Mouse (Mus musculus): ENCODE results near the gene C8a. TPM values are rescaled to one million over a fixed set of nuclear protein-coding genes. Genes with fewer than 3 reads are reported as not detected.
A peak's percentile ranks its signal among the peaks of the same experiment; 100 is the strongest.

Gene C8a
- total RNA-seq (2022): not detected

DNA sequence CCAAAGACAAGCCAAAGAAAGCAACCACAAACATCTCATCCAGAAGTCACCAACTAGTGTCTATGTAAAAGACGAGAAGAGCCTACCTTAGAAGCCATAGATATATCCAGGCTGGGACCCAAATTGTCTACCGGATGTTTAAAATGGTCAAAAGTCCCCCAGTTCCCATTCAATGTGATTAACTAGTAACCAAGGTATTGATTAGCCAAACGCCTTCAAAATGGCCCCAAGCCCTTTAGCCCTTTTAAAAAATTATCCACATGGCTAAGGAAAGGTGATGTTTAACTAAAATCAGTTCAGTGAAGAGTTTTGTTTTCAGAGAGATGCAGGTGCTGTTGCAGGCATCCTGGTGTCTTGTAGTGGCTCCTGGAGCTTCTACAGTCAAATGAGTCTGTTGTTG lies at the start of gene C8a:
C8a (minus strand) TSS at position 76 of the 400 bp plus-strand sequence.
- DNase-seq (ENCODE audit: low spot score in 2 of 2): no peak

DNA sequence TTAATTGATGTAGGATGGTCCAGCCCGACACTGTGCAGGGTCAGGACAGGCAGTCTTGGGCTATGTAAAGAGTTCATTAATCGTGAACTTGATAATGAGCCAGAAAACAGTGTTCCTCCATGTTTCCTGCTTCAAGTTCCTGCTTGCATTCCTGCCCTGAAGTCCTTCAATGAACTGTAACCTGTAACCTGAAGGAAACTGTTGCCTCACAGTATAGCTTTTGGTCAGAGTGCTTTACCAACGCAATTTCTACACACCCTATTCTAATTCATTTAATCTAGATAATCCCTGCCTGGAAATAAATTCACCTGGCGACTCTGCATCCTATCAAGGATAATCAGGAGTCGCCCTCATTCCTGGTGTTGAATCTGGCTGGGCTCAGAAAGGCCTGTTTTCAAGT lies 49.2 kb upstream of the C8a start:
- DNase-seq (ENCODE audit: low spot score in 2 of 2): no peak

DNA sequence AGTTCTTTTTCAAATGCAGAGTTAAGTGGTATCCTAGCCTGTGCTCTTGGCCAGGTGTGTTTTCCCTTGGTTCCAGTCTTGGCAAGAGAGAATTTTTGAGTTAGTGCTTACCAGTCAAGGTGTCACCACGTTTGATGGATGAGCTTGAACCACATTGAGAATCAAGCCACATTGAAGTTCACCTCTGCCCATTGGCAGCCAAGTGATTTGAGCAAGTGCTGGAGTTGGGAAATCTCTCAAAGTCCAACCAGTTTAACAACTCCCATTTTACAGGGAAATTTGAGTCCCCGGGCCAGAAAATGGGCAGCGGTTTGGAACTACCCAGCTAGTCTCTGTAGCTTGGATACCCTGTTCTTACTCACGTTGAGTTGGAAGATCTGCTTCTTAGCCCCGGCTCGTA lies 41.8 kb upstream of the C8a start:
- DNase-seq (ENCODE audit: low spot score in 2 of 2): no peak

DNA sequence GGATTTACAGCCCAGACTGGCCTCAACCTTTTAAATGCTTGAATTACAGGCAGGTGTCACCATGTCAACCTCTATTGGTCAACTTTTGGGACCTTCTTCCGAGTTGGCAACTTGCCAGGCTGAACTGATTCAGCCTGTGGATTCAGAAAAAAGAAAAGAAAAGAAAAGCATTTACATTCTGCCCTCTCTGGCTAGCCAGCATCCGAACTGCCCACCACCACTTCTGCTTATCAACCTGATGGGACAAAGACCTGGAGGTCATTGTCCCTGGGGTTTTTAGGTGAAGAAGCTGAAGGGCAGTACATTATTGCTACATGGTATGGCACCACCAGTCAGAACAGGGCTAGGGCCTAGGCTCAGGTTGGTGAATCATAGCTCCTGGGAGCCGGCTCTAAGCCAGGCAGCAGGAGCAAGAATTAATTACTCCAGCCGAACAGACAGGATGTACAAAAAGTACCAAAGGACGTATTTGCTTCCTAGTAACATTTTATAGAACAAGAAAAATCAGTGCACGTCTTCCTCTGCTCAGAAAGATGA lies 38.6 kb upstream of the C8a start:
- no peak for DNase-seq (ENCODE audit: low spot score in 2 of 2)

DNA sequence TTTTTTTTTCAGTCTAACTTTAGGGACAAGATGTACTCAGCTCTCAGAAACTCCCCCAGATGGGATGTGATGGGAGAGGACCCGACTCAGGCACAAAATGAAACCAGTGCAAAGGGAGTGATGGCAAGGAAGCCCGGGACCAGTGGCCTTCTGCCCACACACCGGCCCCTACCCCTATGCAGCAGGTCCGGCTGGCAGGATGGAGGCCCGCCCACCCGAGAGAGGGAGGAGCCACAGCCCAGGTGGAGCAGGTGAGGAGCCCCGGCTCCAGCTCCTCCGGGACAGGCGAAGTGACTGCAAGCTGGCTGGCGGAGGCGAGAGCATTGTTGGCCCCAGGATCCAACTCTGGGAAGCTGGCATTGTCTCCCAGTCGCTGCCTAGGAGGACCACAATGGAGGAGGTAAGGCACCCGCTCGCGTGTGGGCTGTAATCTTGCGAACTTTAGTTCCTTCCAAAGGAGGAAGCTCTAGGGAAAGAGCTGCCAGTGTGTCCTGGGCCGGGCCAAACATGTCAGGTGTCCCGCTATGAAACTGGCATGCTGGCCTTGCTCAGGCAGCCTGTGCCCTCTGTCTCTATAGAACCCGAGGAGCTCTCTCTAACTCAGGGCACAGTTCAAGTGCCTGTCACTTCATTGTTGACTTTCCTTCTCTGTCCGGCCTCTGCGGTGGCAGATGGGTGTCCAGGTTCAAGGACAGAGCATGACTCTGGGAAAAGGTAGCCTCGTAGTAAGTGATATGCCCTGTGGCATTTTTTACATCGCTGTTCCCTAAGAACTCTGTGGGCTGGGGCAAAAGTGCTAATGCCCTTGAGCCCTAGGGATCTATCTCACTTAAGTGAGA lies 37.3 kb upstream of the C8a start, which contains the start of gene Fyb2:
Fyb2 (plus strand) TSS at position 166 of the 839 bp plus-strand sequence.
- DNase-seq (ENCODE audit: low spot score in 2 of 2): no peak

DNA sequence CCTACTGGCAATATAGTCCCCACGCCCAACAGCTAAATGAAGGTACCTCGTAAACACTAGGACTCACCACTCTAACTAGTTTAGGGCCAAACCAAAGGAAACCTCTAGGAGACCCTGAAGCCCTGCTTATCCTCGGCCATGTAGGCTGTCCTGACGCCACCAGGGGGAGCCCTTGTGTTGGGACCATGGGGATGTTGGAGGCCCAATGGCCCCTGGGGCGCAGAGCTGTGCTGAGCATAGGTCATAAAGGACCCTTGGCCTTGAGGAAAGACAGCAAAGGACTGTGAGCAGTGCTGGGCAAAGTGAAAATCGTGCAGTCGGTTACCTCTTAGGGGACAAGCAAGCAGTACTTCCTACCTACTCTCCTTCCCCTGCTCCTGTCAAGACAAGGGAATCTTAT lies 35.5 kb upstream of the C8a start:
- peak; percentile 45 to 66 for DNase-seq (ENCODE audit: low spot score in 2 of 2)

DNA sequence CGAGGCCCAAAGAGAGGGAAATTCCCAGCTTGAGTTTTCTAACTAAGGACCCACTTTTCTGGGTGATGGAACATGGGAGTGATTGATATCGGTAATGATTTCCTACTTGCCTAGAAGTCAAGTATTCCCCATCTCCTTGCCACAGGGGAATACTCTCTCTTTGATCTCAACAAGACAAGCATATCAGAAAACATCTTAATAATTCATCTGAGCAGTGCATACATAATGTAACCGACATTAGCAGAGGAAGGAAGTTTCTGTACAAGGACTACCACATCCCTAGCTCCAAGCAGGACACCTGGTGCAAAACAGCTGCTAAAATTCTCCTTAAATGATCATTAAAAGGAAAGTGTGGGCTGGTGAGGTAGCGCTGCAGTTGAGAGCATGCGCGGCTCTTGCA lies 28.9 kb upstream of the C8a start:
- no peak for DNase-seq (ENCODE audit: low spot score in 2 of 2)

DNA sequence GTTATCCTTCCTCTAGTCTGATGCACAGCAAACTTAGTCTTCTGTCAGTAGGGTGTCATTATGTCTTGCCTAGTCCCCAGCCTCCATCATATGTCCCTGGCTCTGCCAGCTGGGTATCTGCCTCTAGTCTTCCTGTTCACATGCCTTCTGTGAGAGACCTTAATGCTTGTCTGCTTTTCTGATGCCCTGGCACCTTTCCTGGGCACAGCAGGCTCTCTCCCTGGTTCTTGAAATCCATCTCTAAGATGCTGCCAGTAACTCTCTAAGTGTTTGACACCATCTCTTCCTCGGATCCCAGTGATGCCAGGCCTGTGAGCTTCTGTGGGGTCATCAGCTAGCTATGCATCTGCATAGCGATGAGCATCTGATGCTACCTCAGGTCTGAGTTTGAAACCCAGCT lies 26.6 kb upstream of the C8a start:
- no peak for DNase-seq (ENCODE audit: low spot score in 2 of 2)

DNA sequence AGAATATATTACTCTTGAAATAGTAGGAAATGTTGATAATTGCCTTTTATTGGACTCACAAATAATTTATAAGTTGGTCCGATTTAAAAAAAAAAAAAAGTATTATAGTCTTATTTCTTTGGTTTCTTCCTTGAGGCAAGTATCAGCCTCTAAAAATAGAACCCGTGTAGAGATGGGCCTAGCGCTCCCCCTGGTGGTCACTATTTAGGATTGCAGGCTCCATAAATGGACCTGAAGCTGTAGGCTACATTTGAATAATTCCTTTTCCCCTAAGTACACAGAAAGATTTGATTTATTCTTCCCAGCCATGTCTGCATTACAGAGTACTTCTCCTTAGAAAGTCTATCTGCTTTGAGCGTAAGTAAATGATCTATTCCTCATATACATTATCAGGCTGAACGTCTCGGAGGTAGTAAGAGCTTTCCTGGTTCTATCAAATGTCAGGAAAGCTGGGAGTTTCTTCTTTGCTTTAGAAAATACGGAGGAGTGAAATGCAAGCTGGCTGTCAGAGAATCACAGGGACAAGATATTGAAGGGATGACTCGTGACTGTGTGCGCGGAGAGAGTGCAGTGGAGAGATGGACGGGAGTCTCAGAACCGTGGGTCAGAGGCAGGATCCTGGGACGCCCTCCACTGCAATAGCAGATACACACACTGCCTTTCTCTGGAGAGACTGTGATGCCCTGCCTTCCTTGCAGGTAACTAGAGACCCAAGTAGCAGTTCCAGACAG lies 18.0 kb upstream of the C8a start:
- DNase-seq (ENCODE audit: low spot score in 2 of 2): peak in 1 of 2 experiments; percentile 6

DNA sequence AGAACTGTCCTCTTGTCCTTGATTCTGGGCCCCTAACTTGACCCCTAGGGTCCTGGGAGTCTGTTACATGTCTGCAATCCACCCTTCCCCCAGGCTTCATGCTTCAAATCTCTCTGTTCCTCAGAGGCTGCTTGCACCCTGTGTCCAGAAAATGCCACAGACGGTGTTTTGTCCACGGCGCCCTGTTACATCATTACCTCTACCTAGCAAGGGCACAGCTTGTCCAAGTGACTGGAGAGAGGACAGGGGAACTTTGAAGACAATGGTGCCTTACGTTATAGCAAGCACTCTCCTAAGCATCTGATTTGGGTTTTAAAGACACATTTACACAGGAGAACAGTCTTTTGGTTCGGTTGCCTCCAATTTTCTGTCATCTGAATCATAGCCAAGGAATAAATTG lies 17.4 kb upstream of the C8a start:
- no peak for DNase-seq (ENCODE audit: low spot score in 2 of 2)

DNA sequence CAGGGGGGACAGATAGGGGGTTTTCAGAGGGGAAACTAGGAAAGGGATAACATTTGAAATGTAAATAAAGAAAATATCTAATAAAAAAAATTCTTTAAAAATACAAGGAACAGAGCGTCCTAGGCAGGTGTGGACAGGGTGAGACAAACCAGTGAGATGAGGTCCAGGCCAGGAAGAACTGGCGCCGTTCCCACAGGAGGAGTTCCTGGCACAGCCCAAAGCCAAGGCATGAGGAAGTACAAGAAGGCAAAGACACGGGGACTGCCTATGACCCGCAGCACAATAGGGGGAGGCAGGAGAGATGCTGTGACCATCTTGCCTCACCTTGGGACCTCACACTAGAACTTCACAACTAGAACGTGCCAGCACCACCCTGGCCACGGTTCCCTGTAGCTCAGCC lies 15.5 kb upstream of the C8a start:
- DNase-seq (ENCODE audit: low spot score in 2 of 2): no peak

DNA sequence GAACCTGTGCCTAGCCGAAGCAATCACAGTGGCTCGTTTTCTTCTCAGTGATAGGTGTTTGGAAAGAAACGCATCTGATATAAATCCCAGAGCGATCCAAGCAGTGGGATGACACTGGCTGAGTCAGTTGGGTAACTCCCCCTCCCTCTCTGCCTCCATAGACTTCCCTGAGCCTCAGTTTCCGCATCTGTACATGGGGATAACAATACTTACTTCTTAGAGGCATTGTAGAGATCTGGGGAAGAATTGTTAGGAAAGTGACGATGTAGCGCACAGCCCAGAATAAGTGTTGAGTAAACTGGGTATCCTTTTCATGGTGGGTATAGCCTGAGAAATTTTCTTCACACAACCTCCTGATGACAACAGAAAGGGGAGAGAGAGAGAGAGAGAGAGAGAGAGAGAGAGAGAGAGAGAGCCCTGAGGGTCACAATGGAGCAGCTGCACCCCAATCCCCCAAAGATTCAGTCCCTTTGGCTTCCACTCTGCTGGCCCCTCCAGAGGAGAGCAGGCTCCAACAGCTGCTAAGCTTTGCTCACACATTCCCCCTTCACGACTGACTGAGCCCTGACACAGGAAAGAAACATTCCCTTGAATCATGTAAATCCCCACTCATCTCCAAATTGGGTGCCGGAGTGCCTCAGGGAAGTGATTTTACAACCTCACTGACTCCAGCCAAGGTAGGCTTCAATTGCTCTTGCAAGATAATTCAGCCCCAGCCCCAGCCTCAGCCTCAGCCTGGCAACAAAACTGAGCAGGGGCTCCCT lies 12.5 kb upstream of the C8a start:
- DNase-seq (ENCODE audit: low spot score in 2 of 2): no peak

DNA sequence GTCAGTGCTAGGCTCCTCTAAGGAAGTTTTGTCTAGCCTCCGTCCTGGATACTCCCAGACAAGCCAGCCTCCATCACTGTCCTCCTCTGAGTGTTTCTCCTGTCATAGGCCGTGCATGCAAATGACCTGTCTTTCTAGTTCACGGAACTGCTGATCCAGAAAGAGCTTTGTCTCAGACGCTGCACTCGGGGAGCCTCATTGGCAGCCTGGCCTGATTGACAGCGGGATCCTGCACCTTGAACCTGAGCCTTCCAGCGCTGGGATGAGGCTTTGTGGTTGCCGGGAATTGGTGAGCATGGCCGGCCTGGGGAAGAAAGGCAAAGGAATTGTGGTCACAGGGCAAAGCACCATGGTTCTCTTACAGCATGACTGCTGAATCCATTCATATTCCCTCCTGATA lies 11.3 kb upstream of the C8a start:
- DNase-seq (ENCODE audit: low spot score in 2 of 2): no peak

DNA sequence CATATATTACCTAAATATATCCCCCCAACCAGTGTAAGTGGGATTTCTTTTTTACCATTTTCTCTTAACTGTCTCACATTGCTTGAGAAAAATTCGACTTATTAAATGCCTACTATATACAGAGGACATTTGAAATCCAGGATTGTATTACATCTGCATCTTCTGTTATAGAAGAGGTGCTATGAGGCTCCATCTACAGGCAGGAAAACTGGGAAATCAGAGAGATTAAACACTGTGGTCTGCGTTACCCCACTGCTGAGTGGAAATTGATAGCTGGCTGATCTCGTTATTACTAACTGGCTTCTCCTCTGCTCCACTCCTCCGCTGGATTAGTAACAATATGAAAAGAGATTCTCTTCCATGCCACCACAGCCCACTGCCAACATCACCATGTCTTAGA lies 366 bp downstream of the C8a start:
- no peak for DNase-seq (ENCODE audit: low spot score in 2 of 2)

DNA sequence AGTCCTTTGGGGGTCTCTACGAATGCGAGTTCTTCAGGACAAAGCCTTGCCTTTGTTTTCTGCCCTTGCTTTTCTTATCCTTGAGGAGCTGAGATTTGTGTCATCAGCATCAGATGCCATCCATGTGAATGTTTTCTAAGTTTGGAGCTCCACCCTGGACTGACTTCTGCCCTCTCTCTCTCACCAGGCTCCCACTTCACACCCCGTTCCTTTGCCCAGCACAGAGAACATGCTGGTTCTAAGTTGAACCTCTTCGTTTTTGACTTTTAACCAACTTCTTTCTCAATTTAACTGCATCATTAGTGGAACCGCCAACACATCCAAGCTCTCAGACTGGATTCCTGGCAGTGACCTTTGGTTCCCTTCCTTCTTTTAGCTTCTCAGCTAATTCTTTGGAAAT lies 6.0 kb downstream of the C8a start:
- DNase-seq (ENCODE audit: low spot score in 2 of 2): no peak

DNA sequence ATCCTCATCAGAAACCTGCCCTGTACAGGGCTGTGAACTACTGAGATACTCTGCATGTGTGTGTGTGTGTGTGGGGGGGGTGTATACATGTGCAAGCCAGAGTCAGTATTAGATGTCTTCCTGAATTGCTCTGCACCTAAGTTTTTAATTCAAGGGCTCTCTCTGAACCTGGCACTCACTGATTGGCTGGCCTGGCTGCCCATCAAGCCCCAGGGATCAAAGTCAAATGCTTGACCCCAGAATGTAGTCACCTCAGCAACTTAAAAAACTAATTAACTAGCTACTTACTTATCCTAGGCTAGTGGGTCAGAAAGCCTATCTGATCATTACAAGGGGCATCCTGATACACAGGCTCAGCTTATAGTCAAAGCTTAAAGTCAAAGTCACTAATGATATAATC lies 6.6 kb downstream of the C8a start:
- no peak for DNase-seq (ENCODE audit: low spot score in 2 of 2)

DNA sequence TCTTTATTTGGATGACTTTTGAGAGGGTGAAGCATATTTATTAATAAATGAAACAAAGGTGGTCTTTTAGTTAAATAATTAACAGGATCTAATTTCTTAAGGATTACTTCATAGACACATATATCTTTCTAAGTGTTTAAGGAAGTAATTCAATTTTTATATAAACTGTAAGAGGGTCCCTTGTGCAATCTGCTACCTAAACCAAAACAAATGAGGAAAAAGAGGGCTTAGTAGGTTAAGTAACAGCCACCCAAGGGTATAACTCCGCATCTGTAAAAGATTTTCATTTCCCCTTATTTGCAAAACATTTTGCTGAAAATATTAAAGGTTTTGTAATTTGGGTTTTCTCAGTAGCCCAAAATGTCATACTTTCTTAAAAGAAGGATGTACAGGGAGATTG lies 11.8 kb downstream of the C8a start:
- no peak for DNase-seq (ENCODE audit: low spot score in 2 of 2)

DNA sequence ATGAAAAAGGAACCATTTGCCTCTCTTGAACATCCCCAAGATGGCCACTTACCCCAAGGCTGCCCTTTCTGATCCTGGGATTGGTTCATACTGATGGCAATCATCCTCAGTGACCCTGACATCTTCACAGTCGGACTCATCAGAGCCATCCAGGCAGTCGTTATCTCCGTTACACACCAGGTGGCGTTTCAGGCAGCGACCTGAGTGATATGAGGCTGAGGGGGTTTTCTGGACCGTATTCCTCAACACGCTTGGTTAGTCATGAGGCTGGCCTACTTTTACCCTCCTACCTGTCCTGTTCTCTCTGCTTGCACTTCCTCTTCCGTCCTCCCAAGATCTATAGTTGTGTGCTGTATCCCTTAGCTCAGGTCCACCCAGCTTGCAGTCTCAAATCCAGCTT lies 15.0 kb downstream of the C8a start:
- no peak for DNase-seq (ENCODE audit: low spot score in 2 of 2)

DNA sequence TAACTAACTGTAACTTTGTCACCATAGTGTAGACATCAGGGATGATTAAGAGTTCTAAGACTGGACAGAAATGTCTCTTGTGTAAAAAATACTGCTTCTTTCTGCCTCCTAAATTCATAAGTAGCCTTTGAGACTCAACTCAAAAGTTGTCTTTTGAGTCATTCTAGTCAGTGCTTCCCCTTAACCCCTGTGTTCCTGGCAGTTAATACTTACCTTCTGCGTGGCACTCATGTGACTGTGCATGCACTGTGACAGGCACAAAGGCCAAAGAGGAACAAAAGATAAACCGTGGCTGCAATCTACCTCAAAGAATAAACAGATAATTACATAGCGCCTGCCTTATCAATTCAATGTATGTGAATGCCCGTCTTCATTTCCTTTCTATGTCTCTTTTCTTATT lies 18.4 kb downstream of the C8a start:
- no peak for DNase-seq (ENCODE audit: low spot score in 2 of 2)

DNA sequence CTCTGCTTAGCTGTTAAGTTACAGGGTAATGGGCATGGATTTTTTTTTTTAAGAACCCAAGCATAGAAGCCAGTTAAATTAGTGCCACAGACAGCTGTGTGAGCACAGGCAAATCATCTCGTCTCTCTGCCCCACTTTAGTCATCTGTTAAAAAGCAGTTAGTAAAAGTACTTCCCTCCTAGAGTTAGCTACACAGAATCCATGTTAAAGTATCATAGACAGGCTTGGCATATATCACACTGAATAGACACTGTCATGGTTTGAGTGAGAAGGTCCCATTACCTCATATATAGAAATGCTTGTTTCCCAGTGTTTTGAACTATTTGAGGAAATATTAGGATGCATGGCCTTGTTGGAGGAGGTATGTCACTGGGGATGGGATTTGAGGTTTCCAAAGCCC lies 19.2 kb downstream of the C8a start, which contains the start of gene Gm17662:
Gm17662 (plus strand) TSS at position 301 of the 400 bp plus-strand sequence.
- no peak for DNase-seq (ENCODE audit: low spot score in 2 of 2)

DNA sequence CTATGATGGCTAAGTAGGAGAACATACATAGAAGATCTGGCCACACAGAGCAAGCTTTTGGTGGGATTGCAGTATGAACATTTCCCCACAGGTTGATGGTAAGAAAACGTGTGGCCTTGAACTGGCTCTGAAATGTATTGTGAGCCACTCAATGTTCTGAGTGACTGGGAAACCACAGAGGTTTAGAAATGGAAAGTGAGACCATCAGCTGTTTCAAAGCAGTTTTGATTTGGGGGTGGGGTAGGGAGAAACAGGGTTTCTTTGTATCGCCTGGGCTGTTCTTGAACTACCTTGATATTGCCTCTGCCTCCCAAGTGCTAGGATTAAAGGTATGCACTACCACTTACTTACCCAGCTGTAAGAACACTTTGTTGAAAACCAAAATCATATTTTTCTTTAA lies 21.0 kb downstream of the C8a start:
- no peak for DNase-seq (ENCODE audit: low spot score in 2 of 2)

DNA sequence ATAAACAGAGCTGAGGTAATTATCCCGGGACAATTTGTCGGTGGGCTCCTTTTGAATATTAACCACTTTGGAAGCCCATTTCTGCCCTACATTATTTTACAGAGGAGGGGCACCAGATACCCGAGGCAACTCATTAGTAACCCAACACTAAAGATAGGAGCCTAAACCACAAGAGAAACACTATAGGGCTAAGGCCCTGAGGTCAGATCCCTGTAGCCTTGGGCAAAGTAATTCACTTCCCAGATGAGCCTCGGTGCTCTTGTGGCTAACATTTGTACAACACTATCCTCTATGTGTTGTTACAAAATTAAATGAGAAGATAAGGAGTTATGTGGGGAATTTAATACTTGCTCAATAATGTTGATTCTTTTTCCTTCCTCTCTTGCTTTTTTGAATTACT lies 32.7 kb downstream of the C8a start:
- no peak for DNase-seq (ENCODE audit: low spot score in 2 of 2)
